Mouse (Mus musculus) lung, adult 2 months (tissue): ENCODE results near the gene Prr7. TPM values are rescaled to one million over a fixed set of nuclear protein-coding genes. Genes with fewer than 3 reads are reported as not detected.

Experiments used
- DNase-seq: peaks from one replicate; pipeline ENCODE4 v3.0.0; 2022
- H3K4me1 ChIP-seq: fragments of 200-500 bp; 2 replicates; pipeline ENCODE4 v1.6.1; 2011; ENCODE audit warnings: low read length; ENCODE audit not compliant: control insufficient read depth, insufficient read depth
- H3K4me3 ChIP-seq: fragments of 200-500 bp; replicated peaks from 2 replicates; pipeline ENCODE3; 2011; ENCODE audit warnings: low read depth, mild to moderate bottlenecking, control low read depth, low read length; ENCODE audit errors: extremely low read depth
- CTCF ChIP-seq: fragments of 200-500 bp; IDR thresholded peaks from 2 replicates; pipeline ENCODE4 v1.5.1; 2011; ENCODE audit warnings: mild to moderate bottlenecking, low read length, control low read depth; ENCODE audit not compliant: insufficient read depth
- POLR2A ChIP-seq: fragments of 200-500 bp; IDR thresholded peaks from 2 replicates; pipeline ENCODE4 v1.6.1; 2011; ENCODE audit warnings: low read depth, mild to moderate bottlenecking, control low read depth, low read length, borderline replicate concordance; ENCODE audit errors: extremely low read depth
- WGBS: fragments of 180-500 bp; shearing (Covaris S2); methylation state at CpG from one replicate; pipeline ENCODE4 v1.1.7; 2018; 5-methylcytosine and 5-hydroxymethylcytosine counted together
- polyA plus RNA-seq: library from polyadenylated mRNA; depleted of rRNA; stranded (reverse); fragments of >200 nt; gene quantifications from 2 replicates; pipeline ENCODE4 v1.2.3, GENCODE M21; 2012; rRNA removed

Prr7 gene
- polyA plus RNA-seq, 1 experiment: 5.6 TPM

- peak; percentile 74 for TF ChIP-seq CTCF
- peak; percentile 97 for TF ChIP-seq POLR2A
- under 1% methylated on average over 55 of the region's 55 CpGs for WGBS
- peak within 1 kb of the TSS; percentile 94 for H3K4me3 ChIP-seq
- DNase-seq: peak; percentile 94
- H3K4me1 ChIP-seq: peaks cover 13% of the 10 kb centered on the region
Measured at GRCm38 (mm10) chr13:55513111-55513748, 49.2 kb downstream of the Prr7 start, which contains the start of gene Pdlim7. TSS of gene Pdlim7 (minus strand) at chr13:55513676.

GRCm38 (mm10) chr13:55513828-55514227 lies 49.8 kb downstream of the Prr7 start:
- no peak for DNase-seq
- WGBS: 38% methylated on average over 9 of the region's 9 CpGs
- TF ChIP-seq POLR2A (no peak), CTCF (no peak)
- Histone ChIP-seq H3K4me3 (no peak overlapping the region), H3K4me1 (peaks cover 13% of the 10 kb centered on the region)

- H3K4me3 ChIP-seq: no peak overlapping the region
- WGBS: 5% methylated on average over 5 of the region's 5 CpGs
- peaks cover 4% of the 10 kb centered on the region; the same call in 1 of the 2 replicates for H3K4me1 ChIP-seq
- DNase-seq: peak; percentile 88
- no peak for TF ChIP-seq POLR2A
- TF ChIP-seq CTCF: peak; percentile 95
Measured at GRCm38 (mm10) chr13:55516955-55517354, 52.9 kb downstream of the Prr7 start.

- TF ChIP-seq POLR2A (no peak), CTCF (no peak)
- no peak for DNase-seq
- Histone ChIP-seq H3K4me1 (no peaks in the 10 kb centered on the region), H3K4me3 (no peak overlapping the region)
- WGBS: 59% methylated on average over 4 of the region's 4 CpGs
Measured at GRCm38 (mm10) chr13:55519606-55520005, 55.5 kb downstream of the Prr7 start.

GRCm38 (mm10) chr13:55522730-55523129 lies 58.7 kb downstream of the Prr7 start:
- WGBS: 58% methylated on average over 8 of the region's 8 CpGs
- Histone ChIP-seq H3K4me3 (no peak overlapping the region), H3K4me1 (no peaks in the 10 kb centered on the region)
- TF ChIP-seq CTCF (no peak), POLR2A (no peak)
- DNase-seq: no peak

Other genes starting within 250 kb of the Prr7 start
- gene Prelid1, start 143.8 kb upstream of the Prr7 start, polyA plus RNA-seq: 216 and 247 TPM in 2 replicates
- 60.4 and 69.2 TPM in 2 replicates for gene Rab24, start 142.3 kb upstream of the Prr7 start, polyA plus RNA-seq
- gene Mxd3, start 134.4 kb upstream of the Prr7 start, polyA plus RNA-seq: 1.5 and 2.7 TPM in 2 replicates
- gene Lman2, start 101.5 kb upstream of the Prr7 start, polyA plus RNA-seq: 76.2 and 80.8 TPM in 2 replicates
- gene Rgs14, start 94.5 kb upstream of the Prr7 start, polyA plus RNA-seq: 11.7 and 11.8 TPM in 2 replicates
- gene Slc34a1, start 66.1 kb upstream of the Prr7 start, polyA plus RNA-seq: 0.28 and 1.7 TPM in 2 replicates
- gene Pfn3, start 49.0 kb upstream of the Prr7 start, polyA plus RNA-seq: not detected in 2 replicates
- 0.19 and 0.36 TPM in 2 replicates for gene F12, start 37.5 kb upstream of the Prr7 start, polyA plus RNA-seq
- 45.2 and 55.5 TPM in 2 replicates for gene Grk6, start 19.2 kb upstream of the Prr7 start, polyA plus RNA-seq
- gene Dbn1, start 23.8 kb downstream of the Prr7 start, polyA plus RNA-seq: 20.6 and 21.6 TPM in 2 replicates
- gene Pdlim7, start 49.4 kb downstream of the Prr7 start, polyA plus RNA-seq: 72.1 and 80.5 TPM in 2 replicates
- gene Dok3, start 65.0 kb downstream of the Prr7 start, polyA plus RNA-seq: 39.8 TPM in 2 replicates
- gene Ddx41, start 72.4 kb downstream of the Prr7 start, polyA plus RNA-seq: 58.0 and 61.1 TPM in 2 replicates
- 142 and 151 TPM in 2 replicates for gene Fam193b, start 106.9 kb downstream of the Prr7 start, polyA plus RNA-seq
- gene Tmed9, start 109.5 kb downstream of the Prr7 start, polyA plus RNA-seq: 59.3 and 81.6 TPM in 2 replicates
- gene B4galt7, start 135.6 kb downstream of the Prr7 start, polyA plus RNA-seq: 21.2 TPM in 2 replicates
- 16.3 and 25.3 TPM in 2 replicates for gene Caml, start 158.7 kb downstream of the Prr7 start, polyA plus RNA-seq
- gene Ddx46, start 170.8 kb downstream of the Prr7 start, polyA plus RNA-seq: 9.9 and 15.8 TPM in 2 replicates
- 33.2 and 42.0 TPM in 2 replicates for gene B230219D22Rik, start 228.9 kb downstream of the Prr7 start, polyA plus RNA-seq